Mouse (Mus musculus): ENCODE results near the gene Flii.

DNA sequence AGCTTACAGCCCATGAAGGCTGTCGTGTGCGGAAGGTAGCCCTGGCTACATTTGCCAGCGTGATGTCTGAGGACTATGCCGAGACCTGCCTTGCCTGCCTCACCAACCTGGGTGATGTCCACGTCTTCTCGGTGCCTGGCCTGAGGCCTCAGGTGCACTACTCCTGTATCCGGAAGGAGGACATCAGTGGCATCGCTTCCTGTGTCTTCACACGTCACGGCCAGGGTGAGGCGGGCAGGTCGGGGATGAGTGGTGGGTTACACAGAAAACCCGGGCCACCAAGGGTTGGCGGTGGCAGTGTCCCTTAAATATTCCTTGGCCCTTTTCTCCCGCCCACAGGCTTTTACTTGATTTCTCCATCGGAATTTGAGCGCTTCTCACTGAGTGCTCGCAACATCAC lies 15.0 kb downstream of the Flii start:
- TF ChIP-seq GATA1 (IDR thresholded peaks at IDR 0.05; ENCODE audit: borderline replicate concordance, low read length) (no peak), FLI1 (IDR thresholded peaks at IDR 0.05; ENCODE audit: low read length) (no peak)

Measured in megakaryocyte, embryonic 14.5 days (primary cell).